Mouse (Mus musculus) c-Kit-positive CD71-positive TER-119-negative erythroid progenitor cells, embryonic 14.5 days (primary cell): ENCODE data around the gene Kcnj6.

Experiments
- DNase-seq: peaks from one replicate; pipeline ENCODE4 v3.0.0-alpha.2; 2013; ENCODE audit warnings: low read depth

The Kcnj6 gene

GRCm38 (mm10) chr16:94714483-94714882 is 283.0 kb downstream of the Kcnj6 start:
- DNase-seq = no peak

DNA sequence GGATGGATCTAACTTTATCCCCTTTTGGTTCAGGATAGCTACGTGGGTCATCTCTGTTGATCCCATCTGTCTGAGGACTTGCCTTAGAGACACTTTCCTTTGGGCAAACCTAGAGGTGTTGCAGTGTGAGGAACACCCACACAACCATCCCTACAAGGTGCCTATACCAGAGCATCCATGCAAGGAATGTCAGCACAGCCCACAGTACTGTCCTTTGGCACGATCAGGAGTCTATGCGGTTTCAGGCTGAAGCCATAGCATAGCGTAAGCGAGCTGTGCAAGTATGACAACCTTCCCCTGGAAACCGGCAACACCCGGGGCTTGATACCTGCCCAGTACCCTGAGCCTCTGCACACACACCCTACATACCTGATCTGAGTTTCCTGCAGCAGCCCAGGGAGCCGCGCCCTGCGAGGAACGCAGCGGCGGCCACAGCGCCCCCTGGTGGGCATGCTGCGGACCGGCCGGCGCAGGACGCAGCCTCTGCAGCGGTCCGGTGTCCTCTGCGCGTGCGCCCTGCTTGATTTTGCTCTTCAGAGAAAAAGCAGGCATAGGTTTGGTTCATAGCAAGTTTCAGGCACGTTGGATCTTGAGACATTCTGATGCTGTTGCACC is 283.9 kb downstream of the Kcnj6 start:
- DNase-seq = peak; percentile 42

- no peak for DNase-seq
Observed at GRCm38 (mm10) chr16:94701971-94702370, 295.5 kb downstream of the Kcnj6 start.

GRCm38 (mm10) chr16:94701141-94701540 is 296.4 kb downstream of the Kcnj6 start:
- no peak for DNase-seq
